Mouse (Mus musculus): ENCODE results near the gene Fmn2. TPM values are rescaled to one million over a fixed set of nuclear protein-coding genes. Genes with fewer than 3 reads are reported as not detected.
A peak's percentile ranks its signal among the peaks of the same experiment; 100 is the strongest.

Gene Fmn2
- total and polyA plus RNA-seq, 2 experiments from 2014 or later = 5.9 to 21.3 TPM

DNA sequence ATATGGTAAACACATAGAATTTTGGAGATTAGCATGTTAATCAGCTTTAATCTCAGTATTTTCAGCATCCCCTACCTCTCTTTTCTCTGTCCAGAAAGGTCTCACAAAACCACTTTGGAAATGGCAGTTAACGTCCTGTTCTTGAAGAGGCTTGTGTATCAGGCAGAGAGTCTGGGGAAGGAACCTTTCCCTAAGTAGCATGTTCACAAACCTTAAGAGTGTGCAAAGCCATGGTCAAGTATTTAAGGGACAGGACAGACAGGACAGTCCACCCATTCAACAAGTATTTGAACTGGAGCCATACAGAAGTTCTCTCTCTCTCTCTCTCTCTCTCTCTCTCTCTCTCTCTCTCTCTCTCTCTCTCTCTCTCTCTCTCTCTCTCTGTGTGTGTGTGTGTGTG lies 614 bp upstream of the Fmn2 start:
- no peak overlapping the region for H3K27ac ChIP-seq (ENCODE audit: low read depth, low read length)
- no peak overlapping the region for H3K9ac ChIP-seq
- 29% methylated on average over 1 of the region's 1 CpGs for WGBS
- peak overlapping the region; percentile 66; the same call in 1 of the 2 replicates for H3K4me3 ChIP-seq (ENCODE audit: low read depth, low read length)
- TF ChIP-seq CTCF (IDR thresholded peaks at IDR 0.05; ENCODE audit: low read depth) = no peak
- DNase-seq (no peak), ATAC-seq (no peak)
- H3K36me3 ChIP-seq (ENCODE audit: insufficient read depth) = no peaks in the 10 kb centered on the region
- no peaks in the 10 kb centered on the region for H3K9me3 ChIP-seq (ENCODE audit: low read length)
- H3K4me2 ChIP-seq (ENCODE audit: low read depth) = peak overlapping the region; percentile 85
- no peaks in the 10 kb centered on the region for H3K27me3 ChIP-seq (ENCODE audit: insufficient read depth, low read length)
- H3K4me1 ChIP-seq (ENCODE audit: insufficient read depth) = peaks cover 5% of the 10 kb centered on the region

DNA sequence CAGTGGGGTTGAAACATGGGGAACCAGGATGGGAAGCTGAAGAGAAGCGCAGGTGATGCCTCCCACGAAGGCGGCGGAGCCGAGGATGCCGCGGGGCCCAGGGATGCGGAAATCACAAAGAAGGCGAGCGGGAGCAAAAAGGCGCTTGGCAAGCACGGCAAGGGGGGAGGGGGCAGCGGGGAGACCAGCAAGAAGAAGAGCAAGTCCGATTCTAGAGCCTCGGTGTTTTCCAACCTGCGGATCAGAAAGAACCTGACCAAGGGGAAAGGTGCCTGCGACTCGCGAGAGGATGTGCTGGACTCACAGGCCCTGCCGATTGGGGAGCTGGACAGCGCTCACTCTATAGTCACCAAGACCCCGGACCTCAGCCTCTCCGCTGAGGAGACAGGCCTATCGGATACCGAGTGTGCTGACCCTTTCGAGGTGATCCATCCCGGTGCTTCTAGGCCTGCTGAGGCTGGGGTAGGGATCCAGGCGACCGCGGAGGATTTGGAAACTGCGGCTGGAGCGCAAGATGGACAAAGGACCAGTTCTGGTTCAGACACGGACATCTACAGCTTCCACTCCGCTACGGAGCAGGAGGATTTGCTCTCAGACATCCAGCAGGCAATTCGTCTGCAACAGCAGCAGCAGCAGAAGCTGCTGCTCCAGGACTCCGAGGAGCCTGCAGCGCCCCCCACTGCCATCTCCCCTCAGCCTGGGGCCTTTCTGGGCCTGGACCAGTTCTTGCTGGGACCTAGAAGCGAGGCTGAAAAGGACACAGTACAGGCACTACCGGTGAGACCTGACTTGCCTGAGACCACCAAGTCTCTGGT lies 613 bp downstream of the Fmn2 start:
- Histone ChIP-seq H3K4me1 (ENCODE audit: insufficient read depth) (peaks cover 14% of the 10 kb centered on the region), H3K4me3 (ENCODE audit: low read depth, low read length) (peak overlapping the region; percentile 66), H3K27ac (ENCODE audit: low read depth, low read length) (peak overlapping the region; percentile 86), H3K9me3 (ENCODE audit: low read length) (no peaks in the 10 kb centered on the region), H3K9ac (peak overlapping the region; percentile 88), H3K4me2 (ENCODE audit: low read depth) (peak overlapping the region; percentile 85), H3K27me3 (ENCODE audit: insufficient read depth, low read length) (no peaks in the 10 kb centered on the region), H3K36me3 (ENCODE audit: insufficient read depth) (no peaks in the 10 kb centered on the region)
- under 1% methylated on average over 40 of the region's 40 CpGs for WGBS
- ATAC-seq (peak; percentile 69), DNase-seq (peak; percentile 81)
- TF ChIP-seq CTCF (IDR thresholded peaks at IDR 0.05; ENCODE audit: low read depth) = peak; percentile 72

DNA sequence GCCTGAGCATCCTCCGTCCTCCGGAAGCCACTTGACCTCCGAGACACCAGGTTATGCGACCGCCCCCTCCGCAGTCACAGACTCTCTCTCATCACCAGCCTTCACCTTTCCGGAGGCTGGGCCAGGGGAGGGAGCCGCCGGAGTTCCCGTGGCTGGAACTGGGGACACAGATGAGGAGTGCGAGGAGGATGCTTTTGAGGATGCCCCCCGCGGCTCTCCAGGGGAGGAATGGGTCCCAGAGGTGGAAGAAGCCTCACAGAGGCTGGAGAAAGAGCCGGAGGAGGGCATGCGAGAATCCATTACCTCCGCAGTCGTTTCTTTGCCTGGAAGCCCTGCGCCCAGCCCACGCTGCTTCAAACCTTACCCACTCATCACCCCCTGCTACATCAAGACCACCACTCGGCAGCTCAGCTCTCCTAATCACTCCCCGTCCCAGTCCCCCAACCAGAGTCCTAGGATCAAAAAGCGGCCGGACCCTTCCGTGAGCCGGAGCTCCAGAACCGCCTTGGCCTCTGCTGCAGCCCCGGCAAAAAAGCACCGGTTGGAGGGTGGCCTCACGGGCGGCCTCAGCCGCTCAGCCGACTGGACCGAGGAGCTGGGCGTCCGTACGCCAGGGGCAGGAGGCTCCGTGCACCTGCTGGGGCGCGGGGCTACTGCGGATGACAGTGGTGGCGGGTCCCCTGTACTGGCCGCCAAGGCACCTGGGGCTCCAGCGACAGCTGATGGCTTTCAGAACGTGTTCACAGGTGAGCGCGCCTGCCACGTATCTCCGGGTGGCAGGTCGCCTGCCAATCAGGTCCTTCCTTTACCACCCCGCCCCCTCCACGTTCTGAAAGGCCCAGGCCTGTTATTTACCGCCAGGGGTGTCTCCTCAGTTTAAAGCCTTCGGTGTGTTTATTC lies 1.5 kb downstream of the Fmn2 start:
- Histone ChIP-seq H3K4me2 (ENCODE audit: low read depth) (peak overlapping the region; percentile 85), H3K36me3 (ENCODE audit: insufficient read depth) (no peaks in the 10 kb centered on the region), H3K9me3 (ENCODE audit: low read length) (no peaks in the 10 kb centered on the region), H3K27me3 (ENCODE audit: insufficient read depth, low read length) (no peaks in the 10 kb centered on the region), H3K27ac (ENCODE audit: low read depth, low read length) (peak overlapping the region; percentile 86), H3K4me1 (ENCODE audit: insufficient read depth) (peaks cover 14% of the 10 kb centered on the region), H3K4me3 (ENCODE audit: low read depth, low read length) (peak overlapping the region; percentile 66), H3K9ac (peak overlapping the region; percentile 88)
- TF ChIP-seq CTCF (IDR thresholded peaks at IDR 0.05; ENCODE audit: low read depth) = peak; percentile 36; the same call in 1 of the 2 replicates
- 1% methylated on average over 53 of the region's 53 CpGs for WGBS
- peak; percentile 50 for ATAC-seq
- peak; percentile 79 for DNase-seq

GRCm38 (mm10) chr1:174508571-174509110 lies 7.0 kb downstream of the Fmn2 start:
- Histone ChIP-seq H3K4me3 (ENCODE audit: low read depth, low read length) (no peak overlapping the region), H3K9ac (no peak overlapping the region), H3K27ac (ENCODE audit: low read depth, low read length) (no peak overlapping the region), H3K27me3 (ENCODE audit: insufficient read depth, low read length) (no peaks in the 10 kb centered on the region), H3K36me3 (ENCODE audit: insufficient read depth) (no peaks in the 10 kb centered on the region), H3K4me2 (ENCODE audit: low read depth) (no peak overlapping the region), H3K9me3 (ENCODE audit: low read length) (no peaks in the 10 kb centered on the region), H3K4me1 (ENCODE audit: insufficient read depth) (peaks cover 14% of the 10 kb centered on the region)
- 45% methylated on average over 13 of the region's 13 CpGs for WGBS
- TF ChIP-seq CTCF (IDR thresholded peaks at IDR 0.05; ENCODE audit: low read depth) = no peak
- no peak for DNase-seq
- no peak for ATAC-seq

- TF ChIP-seq CTCF (IDR thresholded peaks at IDR 0.05; ENCODE audit: low read depth) = no peak
- no peak overlapping the region for H3K4me3 ChIP-seq (ENCODE audit: low read depth, low read length)
- DNase-seq (no peak), ATAC-seq (no peak)
- 81% methylated on average over 7 of the region's 7 CpGs for WGBS
- no peak overlapping the region for H3K9ac ChIP-seq
- H3K9me3 ChIP-seq (ENCODE audit: low read length) = no peaks in the 10 kb centered on the region
- no peak overlapping the region for H3K4me2 ChIP-seq (ENCODE audit: low read depth)
- H3K4me1 ChIP-seq (ENCODE audit: insufficient read depth) = no peaks in the 10 kb centered on the region; the same call in 1 of the 2 replicates
- no peak overlapping the region for H3K27ac ChIP-seq (ENCODE audit: low read depth, low read length)
- H3K36me3 ChIP-seq (ENCODE audit: insufficient read depth) = no peaks in the 10 kb centered on the region
- no peaks in the 10 kb centered on the region for H3K27me3 ChIP-seq (ENCODE audit: insufficient read depth, low read length)
These were observed 11.8 kb downstream of the Fmn2 start for GRCm38 (mm10) chr1:174513419-174513818.

DNA sequence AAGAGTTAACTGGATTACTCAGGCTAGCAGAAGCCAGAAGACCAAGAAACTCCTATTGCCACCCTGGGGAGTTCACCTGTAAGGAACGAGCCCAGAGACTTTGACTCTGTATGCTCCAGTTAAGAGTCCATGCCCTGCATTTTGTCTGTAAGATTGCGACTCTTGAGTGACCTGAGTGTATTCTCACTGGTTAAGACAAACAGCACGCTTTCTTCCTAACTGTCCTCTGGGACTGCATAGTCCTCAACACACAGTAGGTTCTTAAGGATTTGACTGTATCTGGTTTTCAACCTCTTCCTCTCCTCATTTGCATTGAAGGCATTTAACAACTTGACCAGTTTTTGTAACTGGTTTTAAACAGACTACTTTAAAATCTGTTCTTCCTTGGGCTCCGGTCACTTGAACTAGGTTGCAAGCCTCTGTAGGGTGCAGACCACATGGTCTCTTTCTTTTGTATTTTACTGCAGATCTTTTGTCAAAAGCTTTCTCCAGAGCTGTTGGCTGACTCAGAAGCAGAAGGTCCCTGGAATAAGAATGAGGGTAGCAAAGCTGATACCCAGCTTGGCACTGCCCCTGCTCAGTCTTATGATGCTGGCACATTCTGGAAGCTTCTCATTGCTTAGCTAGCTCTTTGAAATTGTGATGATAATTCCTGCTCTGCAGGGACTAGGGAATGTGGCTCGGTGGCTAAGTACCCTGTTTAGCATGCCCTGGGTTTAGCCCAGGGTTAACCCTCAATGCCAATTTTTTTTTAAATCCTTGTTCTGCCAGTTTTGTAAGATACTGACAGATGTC lies 20.5 kb downstream of the Fmn2 start:
- H3K9ac ChIP-seq = no peak overlapping the region
- no peaks in the 10 kb centered on the region for H3K36me3 ChIP-seq (ENCODE audit: insufficient read depth)
- no peak overlapping the region for H3K4me3 ChIP-seq (ENCODE audit: low read depth, low read length)
- no peak overlapping the region for H3K4me2 ChIP-seq (ENCODE audit: low read depth)
- TF ChIP-seq CTCF (IDR thresholded peaks at IDR 0.05; ENCODE audit: low read depth) = no peak
- H3K27ac ChIP-seq (ENCODE audit: low read depth, low read length) = 0 out of 2 replicates have a peak overlapping the region, but pooled peaks have one; percentile 2
- 52% methylated on average over 5 of the region's 5 CpGs for WGBS
- 0 out of 2 replicates have a peak, but pooled peaks cover 6% of the 10 kb centered on the region for H3K4me1 ChIP-seq (ENCODE audit: insufficient read depth)
- H3K27me3 ChIP-seq (ENCODE audit: insufficient read depth, low read length) = no peaks in the 10 kb centered on the region
- peak; percentile 53 for DNase-seq
- peak; percentile 92 for ATAC-seq
- no peaks in the 10 kb centered on the region for H3K9me3 ChIP-seq (ENCODE audit: low read length)

Measured in forebrain, postnatal 0 days (tissue).